Mouse (Mus musculus): Measurements from ENCODE around the gene Zfp708.
A peak's percentile ranks its signal among the peaks of the same experiment; 100 is the strongest.
"Not testable (repeated sequence)": the region's sequence is repeated elsewhere in the genome, so short reads cannot be mapped to it uniquely, and the experiment has no call there.

The Zfp708 gene

GRCm38 (mm10) chr13:67097876-67098275 is at the start of gene Zfp708:
Zfp708 (minus strand) TSS chr13:67097976.
- no peak for DNase-seq

GRCm38 (mm10) chr13:67128038-67128721 is 30.4 kb upstream of the Zfp708 start:
- DNase-seq: peak; percentile 86

GRCm38 (mm10) chr13:67127507-67127906 is 29.7 kb upstream of the Zfp708 start:
- DNase-seq: not testable (repeated sequence)

- no peak for DNase-seq
Observed at GRCm38 (mm10) chr13:67124460-67124859, 26.7 kb upstream of the Zfp708 start.

- not testable (repeated sequence) for DNase-seq
Observed at GRCm38 (mm10) chr13:67121360-67121759, 23.6 kb upstream of the Zfp708 start, which contains the start of gene Zfp759. Zfp759 (plus strand) TSS chr13:67121660.

GRCm38 (mm10) chr13:67116163-67116562 is 18.4 kb upstream of the Zfp708 start, which contains the start of gene Rslcan18:
Rslcan18 (minus strand) TSS chr13:67116263.
- DNase-seq: not testable (repeated sequence)

GRCm38 (mm10) chr13:67113287-67113686 is 15.5 kb upstream of the Zfp708 start:
- no peak for DNase-seq

- DNase-seq: peak; percentile 26
Observed at GRCm38 (mm10) chr13:67112096-67112495, 14.3 kb upstream of the Zfp708 start.

- no peak for DNase-seq
Observed at GRCm38 (mm10) chr13:67108821-67109206, 11.0 kb upstream of the Zfp708 start.

- peak; percentile 96 for DNase-seq
Observed at GRCm38 (mm10) chr13:67108194-67108820, 10.5 kb upstream of the Zfp708 start, which contains the start of gene Gm28557. Gm28557 (minus strand) TSS chr13:67108604.

- no peak for DNase-seq
Observed at GRCm38 (mm10) chr13:67107681-67108080, 9.9 kb upstream of the Zfp708 start.

- DNase-seq: no peak
Observed at GRCm38 (mm10) chr13:67090154-67090553, 7.6 kb downstream of the Zfp708 start.

GRCm38 (mm10) chr13:67081946-67082345 is 15.8 kb downstream of the Zfp708 start:
- no peak for DNase-seq

- DNase-seq: peak; percentile 89
Observed at GRCm38 (mm10) chr13:67081142-67081713, 16.5 kb downstream of the Zfp708 start.

GRCm38 (mm10) chr13:67077244-67077643 is 20.5 kb downstream of the Zfp708 start:
- no peak for DNase-seq

- DNase-seq: no peak
Observed at GRCm38 (mm10) chr13:67072786-67073185, 25.0 kb downstream of the Zfp708 start.

- DNase-seq: no peak
Observed at GRCm38 (mm10) chr13:67065386-67065785, 32.4 kb downstream of the Zfp708 start.

- no peak for DNase-seq
Observed at GRCm38 (mm10) chr13:67062427-67062826, 35.3 kb downstream of the Zfp708 start.

GRCm38 (mm10) chr13:67060786-67061358 is 36.9 kb downstream of the Zfp708 start, which contains the start of gene Zfp712:
Zfp712 (minus strand) TSS chr13:67061170.
- DNase-seq: peak; percentile 96

- no peak for DNase-seq
Observed at GRCm38 (mm10) chr13:67060161-67060785, 37.5 kb downstream of the Zfp708 start.

Data from kidney, postnatal 14 days (tissue).